Mouse (Mus musculus): ENCODE results near the gene Mrps30. TPM values are rescaled to one million over a fixed set of nuclear protein-coding genes. Genes with fewer than 3 reads are reported as not detected.
"Not testable (repeated sequence)": the region's sequence is repeated elsewhere in the genome, so short reads cannot be mapped to it uniquely, and the experiment has no call there.

Mrps30 gene
- polyA plus RNA-seq, 2 experiments: 21.1 to 30.6 TPM

DNA sequence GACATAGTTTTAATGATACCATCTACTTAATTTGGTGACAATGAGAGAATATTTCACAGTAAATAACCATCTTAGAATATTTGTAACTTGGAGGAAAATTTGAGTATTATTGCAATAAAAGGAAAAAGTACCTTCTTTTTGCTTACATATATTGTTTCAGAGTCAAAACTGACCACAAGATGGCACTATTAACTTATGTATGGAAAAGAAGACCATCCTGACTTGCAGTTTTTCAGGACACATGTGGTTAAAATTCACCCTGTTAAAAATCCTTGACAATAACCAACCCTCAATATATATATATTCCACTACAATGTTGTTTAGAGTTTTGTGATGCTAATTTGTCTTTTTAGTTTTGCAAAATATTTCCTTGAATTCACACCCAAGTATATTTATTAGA lies 16.5 kb upstream of the Mrps30 start:
- Histone ChIP-seq H3K27ac (replicated peaks; ENCODE audit: low read depth, low read length) (no peak overlapping the region), H3K9ac (ENCODE audit: low read depth, low read length, severe bottlenecking) (no peak overlapping the region), H3K27me3 (ENCODE audit: control insufficient read depth, insufficient read depth, low read length) (no peaks in the 10 kb centered on the region), H3K4me2 (replicated peaks; ENCODE audit: low read depth, low read length, severe bottlenecking) (no peak overlapping the region), H3K36me3 (ENCODE audit: control insufficient read depth, insufficient read depth, low read length) (no peaks in the 10 kb centered on the region), H3K4me3 (replicated peaks; ENCODE audit: low read length) (no peak overlapping the region), H3K4me1 (ENCODE audit: control insufficient read depth, insufficient read depth, low read length) (no peaks in the 10 kb centered on the region), H3K9me3 (ENCODE audit: control insufficient read depth, low read length) (no peaks in the 10 kb centered on the region)
- ATAC-seq (ENCODE audit: low FRiP score, low read depth) (no peak), DNase-seq (ENCODE audit: low spot score) (peak; percentile 83)
- TF ChIP-seq POLR2A (IDR thresholded peaks at IDR 0.05; ENCODE audit: borderline replicate concordance, extremely low read depth, insufficient read depth, insufficient read length): no peak

DNA sequence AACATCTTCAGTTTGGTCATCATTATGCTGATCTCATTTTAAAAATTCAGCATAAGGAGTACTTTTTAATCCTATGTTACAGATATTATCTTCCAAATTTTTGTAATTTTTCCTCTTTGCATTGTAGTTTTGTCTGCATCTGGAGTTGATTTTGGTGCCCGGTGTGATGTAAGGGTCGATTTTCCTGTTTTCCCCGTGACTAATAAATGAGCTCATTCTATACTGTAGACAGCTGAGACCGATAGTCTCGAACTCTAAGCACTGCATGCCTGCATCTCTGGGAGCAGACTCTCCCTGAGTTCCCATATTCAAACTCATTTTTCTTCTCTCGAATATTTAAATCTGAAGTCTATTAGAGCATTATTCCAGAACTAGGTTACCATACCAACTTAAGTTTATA lies 13.3 kb upstream of the Mrps30 start:
- no peak overlapping the region for H3K4me3 ChIP-seq (replicated peaks; ENCODE audit: low read length)
- no peak for TF ChIP-seq POLR2A (IDR thresholded peaks at IDR 0.05; ENCODE audit: borderline replicate concordance, extremely low read depth, insufficient read depth, insufficient read length)
- H3K36me3 ChIP-seq (ENCODE audit: control insufficient read depth, insufficient read depth, low read length): no peaks in the 10 kb centered on the region
- no peaks in the 10 kb centered on the region for H3K27me3 ChIP-seq (ENCODE audit: control insufficient read depth, insufficient read depth, low read length)
- WGBS: 21% methylated on average over 6 of the region's 6 CpGs
- H3K4me2 ChIP-seq (replicated peaks; ENCODE audit: low read depth, low read length, severe bottlenecking): no peak overlapping the region
- H3K27ac ChIP-seq (replicated peaks; ENCODE audit: low read depth, low read length): no peak overlapping the region
- ATAC-seq (ENCODE audit: low FRiP score, low read depth) (no peak), DNase-seq (ENCODE audit: low spot score) (no peak)
- H3K4me1 ChIP-seq (ENCODE audit: control insufficient read depth, insufficient read depth, low read length): no peaks in the 10 kb centered on the region
- no peak overlapping the region for H3K9ac ChIP-seq (ENCODE audit: low read depth, low read length, severe bottlenecking)
- no peaks in the 10 kb centered on the region for H3K9me3 ChIP-seq (ENCODE audit: control insufficient read depth, low read length)

DNA sequence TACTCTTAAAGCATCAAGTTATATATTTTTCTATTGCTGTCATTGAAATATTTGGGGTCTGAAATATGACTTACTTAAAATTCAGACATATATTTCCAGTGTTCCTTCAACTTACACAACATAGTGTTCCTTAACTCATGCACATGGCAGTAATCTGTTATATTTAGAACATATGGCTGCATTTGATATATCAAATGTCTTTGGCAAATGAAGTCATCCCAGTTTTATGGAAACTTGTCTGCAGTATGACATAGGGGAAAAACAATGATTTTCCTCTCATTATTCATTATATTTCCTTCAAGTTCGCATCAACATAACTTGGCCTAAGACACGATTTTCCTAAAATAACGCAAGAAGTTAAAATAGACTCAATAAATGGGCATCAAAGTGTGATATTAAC lies 8.8 kb upstream of the Mrps30 start:
- DNase-seq (ENCODE audit: low spot score) (peak; percentile 71), ATAC-seq (ENCODE audit: low FRiP score, low read depth) (peak; percentile 60)
- no peaks in the 10 kb centered on the region for H3K27me3 ChIP-seq (ENCODE audit: control insufficient read depth, insufficient read depth, low read length)
- WGBS: 50% methylated on average over 3 of the region's 3 CpGs
- H3K4me2 ChIP-seq (replicated peaks; ENCODE audit: low read depth, low read length, severe bottlenecking): no peak overlapping the region
- no peak overlapping the region for H3K9ac ChIP-seq (ENCODE audit: low read depth, low read length, severe bottlenecking)
- no peaks in the 10 kb centered on the region for H3K4me1 ChIP-seq (ENCODE audit: control insufficient read depth, insufficient read depth, low read length)
- no peak for TF ChIP-seq POLR2A (IDR thresholded peaks at IDR 0.05; ENCODE audit: borderline replicate concordance, extremely low read depth, insufficient read depth, insufficient read length)
- H3K36me3 ChIP-seq (ENCODE audit: control insufficient read depth, insufficient read depth, low read length): no peaks in the 10 kb centered on the region
- H3K27ac ChIP-seq (replicated peaks; ENCODE audit: low read depth, low read length): no peak overlapping the region
- no peak overlapping the region for H3K4me3 ChIP-seq (replicated peaks; ENCODE audit: low read length)
- no peaks in the 10 kb centered on the region for H3K9me3 ChIP-seq (ENCODE audit: control insufficient read depth, low read length)

DNA sequence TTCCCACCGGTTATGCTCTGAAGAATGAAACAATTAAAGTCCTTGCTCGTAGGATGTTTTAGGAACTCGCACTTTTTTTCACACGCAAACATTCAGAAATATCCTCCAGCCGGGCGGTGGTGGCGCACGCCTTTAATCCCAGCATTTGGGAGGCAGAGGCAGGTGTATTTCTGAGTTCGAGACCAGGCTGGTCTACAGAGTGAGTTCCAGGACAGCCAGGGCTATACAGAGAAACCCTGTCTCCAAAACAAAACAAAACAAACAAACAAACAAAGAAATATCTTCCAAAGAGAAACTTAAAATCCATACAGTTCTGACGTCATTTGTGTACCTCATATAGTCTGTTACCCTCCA lies 373 bp upstream of the Mrps30 start:
- 8% methylated on average over 10 of the region's 10 CpGs for WGBS

DNA sequence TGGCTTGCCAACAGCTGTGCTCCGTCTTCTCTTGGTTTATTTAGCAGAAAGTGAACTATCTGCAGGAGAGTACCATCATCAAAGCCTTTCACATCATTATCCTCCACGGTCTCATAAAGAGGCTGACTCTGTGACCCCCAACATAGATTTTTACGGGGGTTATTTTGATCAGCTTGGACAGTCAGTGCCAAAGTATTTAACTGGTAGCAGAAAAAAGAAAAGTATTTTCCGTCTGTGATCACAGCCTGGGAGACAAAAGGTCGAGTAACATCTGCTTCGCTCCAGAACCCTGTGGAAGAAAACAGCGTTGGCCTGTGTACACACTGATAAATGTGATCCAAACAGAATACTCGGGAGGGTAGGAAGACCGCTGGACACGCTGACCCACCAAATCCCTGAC lies 6.7 kb downstream of the Mrps30 start:
- TF ChIP-seq POLR2A (IDR thresholded peaks at IDR 0.05; ENCODE audit: borderline replicate concordance, extremely low read depth, insufficient read depth, insufficient read length): no peak
- no peak overlapping the region for H3K27ac ChIP-seq (replicated peaks; ENCODE audit: low read depth, low read length)
- WGBS: 56% methylated on average over 10 of the region's 10 CpGs
- H3K4me3 ChIP-seq (replicated peaks; ENCODE audit: low read length): no peak overlapping the region
- H3K9me3 ChIP-seq (ENCODE audit: control insufficient read depth, low read length): no peaks in the 10 kb centered on the region
- ATAC-seq (ENCODE audit: low FRiP score, low read depth) (peak; percentile 41; the same call in 1 of the 2 replicates), DNase-seq (ENCODE audit: low spot score) (no peak)
- no peak overlapping the region for H3K9ac ChIP-seq (ENCODE audit: low read depth, low read length, severe bottlenecking)
- H3K4me2 ChIP-seq (replicated peaks; ENCODE audit: low read depth, low read length, severe bottlenecking): no peak overlapping the region
- no peaks in the 10 kb centered on the region for H3K4me1 ChIP-seq (ENCODE audit: control insufficient read depth, insufficient read depth, low read length)
- no peaks in the 10 kb centered on the region for H3K27me3 ChIP-seq (ENCODE audit: control insufficient read depth, insufficient read depth, low read length)
- peaks cover 55% of the 10 kb centered on the region for H3K36me3 ChIP-seq (ENCODE audit: control insufficient read depth, insufficient read depth, low read length)

More for the DNA sequence above, 373 bp upstream of the Mrps30 start:
- peak; percentile 48 for ATAC-seq (ENCODE audit: low FRiP score, low read depth)
- Histone ChIP-seq H3K36me3 (ENCODE audit: control insufficient read depth, insufficient read depth, low read length) (peaks cover 24% of the 10 kb centered on the region), H3K27ac (replicated peaks; ENCODE audit: low read depth, low read length) (0 out of 2 replicates have a peak overlapping the region, but pooled peaks have one; percentile 19), H3K4me2 (replicated peaks; ENCODE audit: low read depth, low read length, severe bottlenecking) (peak overlapping the region; percentile 39), H3K4me3 (replicated peaks; ENCODE audit: low read length) (peak overlapping the region; percentile 87)
- H3K27me3 ChIP-seq (ENCODE audit: control insufficient read depth, insufficient read depth, low read length); H3K9me3 ChIP-seq (ENCODE audit: control insufficient read depth, low read length); H3K4me1 ChIP-seq (ENCODE audit: control insufficient read depth, insufficient read depth, low read length); H3K9ac ChIP-seq (ENCODE audit: low read depth, low read length, severe bottlenecking); DNase-seq (ENCODE audit: low spot score): not testable (repeated sequence)

DNA sequence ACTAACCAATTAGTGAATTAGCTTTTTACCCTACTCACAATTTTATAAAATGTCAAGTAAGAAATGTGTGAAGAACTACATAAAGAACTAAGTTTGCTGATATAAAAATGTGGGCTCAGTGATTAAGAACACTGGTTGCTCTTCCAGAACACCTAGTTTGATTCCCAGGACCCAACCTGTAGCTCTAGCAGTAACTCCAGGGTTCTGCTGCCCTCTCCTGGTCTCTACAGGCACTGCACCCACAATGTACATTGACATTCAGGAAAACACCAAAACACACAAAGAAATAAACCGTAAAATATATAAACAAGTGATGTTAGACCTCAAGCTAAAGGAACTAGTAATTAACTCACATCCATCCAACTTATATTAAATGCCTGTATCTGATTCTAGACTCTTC lies 7.9 kb downstream of the Mrps30 start:
- ATAC-seq (ENCODE audit: low FRiP score, low read depth): no peak
- H3K9ac ChIP-seq (ENCODE audit: low read depth, low read length, severe bottlenecking): no peak overlapping the region
- no peak overlapping the region for H3K27ac ChIP-seq (replicated peaks; ENCODE audit: low read depth, low read length)
- no peaks in the 10 kb centered on the region for H3K4me1 ChIP-seq (ENCODE audit: control insufficient read depth, insufficient read depth, low read length)
- H3K27me3 ChIP-seq (ENCODE audit: control insufficient read depth, insufficient read depth, low read length): no peaks in the 10 kb centered on the region
- no peak overlapping the region for H3K4me2 ChIP-seq (replicated peaks; ENCODE audit: low read depth, low read length, severe bottlenecking)
- TF ChIP-seq POLR2A (IDR thresholded peaks at IDR 0.05; ENCODE audit: borderline replicate concordance, extremely low read depth, insufficient read depth, insufficient read length): no peak
- peak; percentile 40 for DNase-seq (ENCODE audit: low spot score)
- no peaks in the 10 kb centered on the region for H3K9me3 ChIP-seq (ENCODE audit: control insufficient read depth, low read length)
- 76% methylated on average over 1 of the region's 1 CpGs for WGBS
- H3K36me3 ChIP-seq (ENCODE audit: control insufficient read depth, insufficient read depth, low read length): peaks cover 51% of the 10 kb centered on the region
- H3K4me3 ChIP-seq (replicated peaks; ENCODE audit: low read length): no peak overlapping the region
